Mouse (Mus musculus) CH12F3 (cell line): ENCODE measurements around the gene Klra2.
"Not testable (repeated sequence)": the region's sequence is repeated elsewhere in the genome, so short reads cannot be mapped to it uniquely, and the experiment has no call there.

Experiments
- in situ Hi-C: fragments of 300-500 bp; cut with MboI; formaldehyde crosslinking; loops from 2 replicates; pipeline ENCODE4 v1.14.3; 2020; ENCODE audit warnings: low sequenced_read_pairs

The Klra2 gene

DNA sequence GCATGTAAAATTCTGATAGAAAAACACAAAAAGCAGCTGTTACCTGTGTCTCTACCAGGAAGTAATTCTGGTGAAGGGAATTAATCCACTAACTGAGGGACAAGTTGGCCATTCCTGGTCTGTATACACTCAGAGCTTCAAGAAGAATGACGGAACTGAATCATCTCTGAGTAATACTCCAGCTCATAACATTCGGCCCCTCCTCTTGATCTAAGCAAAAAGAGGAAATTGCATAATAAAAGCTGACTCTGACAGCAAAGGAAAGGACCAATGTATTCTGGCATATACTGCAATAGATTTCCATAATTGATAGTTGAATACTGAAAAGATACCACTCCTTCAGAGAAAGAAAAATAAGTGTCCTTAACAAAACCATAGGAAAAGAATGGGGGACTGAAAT lies at the start of gene Klra2:
TSS of gene Klra2 (minus strand) at position 157 of the 400 bp plus-strand sequence.
- in situ Hi-C loops = no loop called here

DNA sequence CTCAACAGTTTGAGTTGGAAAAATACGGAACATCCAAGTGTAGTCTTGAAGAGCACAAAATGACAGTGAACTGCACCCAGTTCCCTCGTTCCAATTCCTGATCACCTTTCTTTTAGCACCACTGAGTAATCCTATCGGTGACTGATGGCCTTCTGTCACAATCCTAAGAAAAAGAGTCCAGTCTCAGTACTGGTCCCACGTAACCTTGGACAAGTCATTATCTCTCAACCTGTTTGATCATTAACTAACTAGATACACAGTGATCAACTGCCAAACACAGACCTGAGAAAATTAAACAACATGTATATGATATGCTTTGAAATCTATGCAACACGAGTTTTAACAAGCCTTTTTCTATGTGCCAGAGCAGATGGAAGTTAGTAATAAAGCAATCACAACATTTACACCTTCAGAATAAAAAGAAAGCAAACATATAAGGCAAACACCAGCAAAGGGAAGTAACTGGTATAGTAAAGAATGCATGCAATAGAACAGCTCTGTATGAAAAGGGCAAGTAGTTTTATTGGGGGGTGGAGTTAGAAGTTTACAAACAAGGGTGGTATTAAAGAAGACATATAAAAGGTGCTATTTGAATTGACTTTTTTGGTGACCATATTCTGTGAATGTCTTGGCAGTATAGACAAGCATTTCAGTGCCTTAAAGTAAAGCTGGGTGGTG lies 47.4 kb upstream of the Klra2 start:
- in situ Hi-C loops = no loop called here

DNA sequence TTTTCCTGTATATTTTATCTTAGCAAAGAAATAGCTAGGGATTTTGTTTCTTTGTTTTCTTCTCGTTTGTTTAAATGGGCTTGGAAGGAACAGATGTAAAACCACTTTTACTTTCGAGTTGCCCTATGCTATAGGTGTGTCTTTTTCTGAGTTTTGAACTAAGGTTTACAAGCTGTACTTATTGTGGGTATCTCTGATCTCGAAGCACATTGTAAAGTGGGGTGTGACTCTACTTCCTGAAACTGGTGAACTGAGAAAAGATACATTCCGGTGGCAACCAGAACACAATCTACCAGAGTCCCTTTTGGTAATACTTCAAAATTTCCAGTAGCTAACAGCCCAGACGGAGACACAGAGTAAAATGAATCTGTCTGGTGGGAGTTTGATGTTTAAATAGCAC lies 46.8 kb upstream of the Klra2 start:
- in situ Hi-C loops = no loop called here

GRCm38 (mm10) chr6:131292991-131293788 lies 46.0 kb upstream of the Klra2 start, which contains the start of gene Magohb:
Gene Magohb (minus strand): TSS chr6:131293244.
- in situ Hi-C loops = no loop called here

DNA sequence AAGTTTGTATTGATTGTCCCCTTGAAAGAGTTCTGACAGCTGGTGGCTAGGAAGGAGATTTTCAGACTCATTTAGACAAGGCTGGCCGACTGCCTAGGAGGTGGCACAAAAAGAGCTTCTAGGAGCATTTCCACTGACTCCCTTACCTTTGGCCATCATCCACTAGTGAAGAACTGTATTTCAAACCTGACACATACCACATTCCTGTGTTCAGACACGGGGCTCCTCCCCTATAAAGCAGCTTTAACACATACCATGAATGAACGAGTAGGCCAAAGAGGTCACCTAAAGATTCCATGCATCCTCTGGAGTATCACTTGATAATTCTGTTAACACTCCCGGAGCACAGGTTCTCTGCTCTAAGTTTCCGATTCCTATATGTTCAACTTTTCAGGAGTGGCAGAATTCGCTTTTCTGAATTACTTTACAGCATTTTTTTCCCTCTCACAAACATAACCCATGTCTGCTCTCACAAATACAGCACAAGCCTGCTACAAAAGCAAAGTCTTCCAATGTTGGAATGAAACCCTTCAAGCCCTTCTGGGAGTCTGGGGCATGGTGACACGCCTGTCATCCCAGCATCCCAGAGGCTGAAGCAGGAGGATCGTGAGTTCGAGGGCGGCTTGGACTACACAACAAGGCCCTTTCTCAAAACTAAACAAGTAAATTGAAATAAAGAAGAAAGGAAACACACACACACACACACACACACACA lies 45.3 kb upstream of the Klra2 start:
- in situ Hi-C loops = no loop called here

DNA sequence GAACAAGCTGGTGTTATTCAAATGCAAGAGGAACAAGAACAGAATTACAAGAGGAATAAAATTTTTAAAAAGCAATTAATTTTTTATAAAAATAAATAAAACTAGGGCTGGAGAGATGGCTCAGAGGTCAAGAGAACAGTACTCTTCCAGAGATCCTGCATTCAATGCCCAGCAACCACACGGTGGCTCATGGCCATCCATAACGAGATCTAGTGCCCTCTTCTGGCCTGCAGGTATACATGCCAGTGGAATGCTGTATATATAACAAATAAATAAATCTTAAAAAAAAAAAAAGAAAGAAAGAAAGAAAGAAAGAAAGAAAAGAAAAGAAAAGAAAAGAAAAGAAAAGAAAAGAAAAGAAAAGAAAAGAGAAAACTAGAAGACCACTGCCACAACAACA lies 43.3 kb upstream of the Klra2 start:
- in situ Hi-C loops = no loop called here

- in situ Hi-C loops = not testable (repeated sequence)
Measured at GRCm38 (mm10) chr6:131278160-131278559, 31.0 kb upstream of the Klra2 start.

GRCm38 (mm10) chr6:131276659-131277058 lies 29.5 kb upstream of the Klra2 start:
- in situ Hi-C loops = no loop called here

DNA sequence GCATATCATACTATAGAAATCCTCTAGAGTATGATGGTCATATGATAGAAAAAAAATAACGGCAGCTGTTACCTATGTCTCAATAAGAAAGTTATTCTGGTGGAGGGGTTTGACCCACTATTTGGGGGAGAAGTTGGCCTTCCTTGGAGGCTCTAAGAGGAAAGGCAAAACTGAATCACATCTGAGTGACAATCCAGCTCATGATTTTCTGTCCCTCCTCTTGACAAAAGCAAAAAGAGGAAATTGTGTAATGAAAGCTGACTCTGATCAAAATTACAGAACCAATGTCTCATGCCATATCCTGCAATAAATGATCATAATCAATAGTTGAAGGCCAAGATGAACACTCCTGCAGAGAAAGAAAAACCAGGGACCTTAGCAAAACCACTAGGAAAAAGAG lies 25.1 kb upstream of the Klra2 start:
- in situ Hi-C loops = no loop called here

DNA sequence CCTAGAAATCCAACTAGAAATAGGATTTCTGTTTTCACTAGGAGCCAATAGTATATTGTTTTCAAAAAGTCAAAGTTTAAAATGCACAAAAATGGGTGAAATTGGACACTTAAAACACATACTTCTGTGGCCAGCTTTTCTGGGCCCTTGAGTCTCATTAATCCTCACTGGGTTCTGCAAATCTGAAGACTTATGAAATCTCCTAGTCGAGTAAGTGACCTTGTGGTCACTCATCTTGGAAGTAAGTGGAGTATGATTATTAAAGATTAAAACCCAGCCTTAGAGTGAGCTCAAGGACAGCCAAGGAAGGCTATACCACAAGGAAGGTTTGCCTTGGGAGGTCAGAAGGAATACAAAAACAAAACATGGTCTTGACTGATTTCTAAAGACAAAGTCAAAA lies 23.1 kb upstream of the Klra2 start:
- in situ Hi-C loops = no loop called here

DNA sequence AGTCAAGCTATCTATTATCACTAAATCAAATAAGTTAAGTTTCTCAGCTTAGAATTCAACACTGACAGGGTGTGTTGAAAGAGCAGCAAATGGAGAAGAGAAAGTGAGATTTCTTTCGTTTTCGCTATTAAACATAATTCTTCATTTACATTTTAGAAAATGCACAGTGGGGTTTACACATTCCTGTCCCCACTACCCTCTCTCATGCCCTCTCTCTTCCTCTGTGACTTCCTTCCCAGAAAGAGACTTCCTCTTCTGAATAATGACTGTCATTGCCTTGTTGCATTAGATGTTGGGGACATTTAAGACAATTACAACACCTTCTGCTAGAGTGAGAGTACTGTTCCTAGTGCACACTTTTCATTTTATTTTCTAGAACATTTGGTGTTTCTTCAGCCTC lies 22.4 kb upstream of the Klra2 start:
- in situ Hi-C loops = no loop called here

GRCm38 (mm10) chr6:131264175-131264574 lies 17.0 kb upstream of the Klra2 start:
- in situ Hi-C loops = no loop called here

- in situ Hi-C loops = no loop called here
Measured at GRCm38 (mm10) chr6:131262778-131263177, 15.6 kb upstream of the Klra2 start.

DNA sequence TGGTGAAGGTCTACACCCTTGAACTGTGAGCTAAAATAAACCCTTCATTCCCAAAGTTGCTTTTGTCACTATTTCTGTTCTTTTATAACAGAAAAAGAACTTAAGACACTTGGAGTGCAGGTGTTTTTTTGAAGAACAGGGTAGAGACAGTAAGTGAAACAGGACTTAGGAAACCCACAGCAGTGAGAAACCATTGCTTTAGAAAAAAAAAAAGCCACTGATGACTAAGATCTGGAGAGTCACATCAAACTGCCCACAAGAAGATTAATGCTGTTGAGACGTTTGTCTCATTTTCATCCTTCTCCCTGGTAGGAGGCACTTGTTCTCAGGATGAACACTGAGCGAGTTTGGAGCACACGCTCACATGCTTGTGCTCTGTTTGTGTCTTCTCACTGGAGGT lies 14.8 kb upstream of the Klra2 start:
- in situ Hi-C loops = no loop called here

GRCm38 (mm10) chr6:131245081-131245480 lies 2.1 kb downstream of the Klra2 start:
- in situ Hi-C loops = no loop called here
